Mouse (Mus musculus): Measurements from ENCODE around the gene Slc7a11. TPM values are rescaled to one million over a fixed set of nuclear protein-coding genes. Genes with fewer than 3 reads are reported as not detected.
A peak's percentile ranks its signal among the peaks of the same experiment; 100 is the strongest.

The Slc7a11 gene
- polyA plus RNA-seq, 1 experiment from 2014 or later, result 0.25 TPM

DNA sequence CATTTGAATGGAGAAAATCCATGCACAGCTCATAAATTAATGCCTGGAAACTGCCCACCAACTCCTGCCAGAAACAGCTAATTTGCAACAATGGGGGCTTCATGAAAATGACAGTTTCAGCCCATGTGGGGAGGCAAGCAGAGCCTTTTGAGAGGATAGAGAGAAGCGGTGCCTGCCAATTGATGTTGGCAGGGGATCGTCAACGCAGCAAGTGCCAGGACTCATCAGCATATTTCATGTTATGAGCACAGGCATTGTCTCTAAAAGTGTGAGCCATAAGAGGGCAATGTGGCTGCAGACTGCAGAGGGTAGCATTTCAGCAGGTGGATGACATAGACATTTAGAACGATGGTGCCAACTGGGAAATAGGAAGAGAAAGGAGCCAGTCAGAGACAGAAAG lies 429.0 kb downstream of the Slc7a11 start:
- Histone ChIP-seq H3K4me3 (ENCODE audit: low read length) (no peak overlapping the region), H3K36me3 (ENCODE audit: control insufficient read depth, insufficient read depth) (no peaks in the 10 kb centered on the region), H3K9ac (ENCODE audit: low read length) (no peak overlapping the region), H3K4me2 (ENCODE audit: low read depth, low read length) (no peak overlapping the region), H3K27ac (ENCODE audit: low read length) (no peak overlapping the region), H3K27me3 (ENCODE audit: control insufficient read depth, insufficient read depth, low read length) (no peaks in the 10 kb centered on the region), H3K9me3 (replicated peaks; ENCODE audit: control insufficient read depth, low read length) (no peaks in the 10 kb centered on the region), H3K4me1 (ENCODE audit: control insufficient read depth, insufficient read depth, low read length) (no peaks in the 10 kb centered on the region)
- no peak for ATAC-seq (replicated peaks; ENCODE audit: extremely low read depth, insufficient read depth, low FRiP score)
- WGBS, result 56% methylated on average over 4 of the region's 4 CpGs

DNA sequence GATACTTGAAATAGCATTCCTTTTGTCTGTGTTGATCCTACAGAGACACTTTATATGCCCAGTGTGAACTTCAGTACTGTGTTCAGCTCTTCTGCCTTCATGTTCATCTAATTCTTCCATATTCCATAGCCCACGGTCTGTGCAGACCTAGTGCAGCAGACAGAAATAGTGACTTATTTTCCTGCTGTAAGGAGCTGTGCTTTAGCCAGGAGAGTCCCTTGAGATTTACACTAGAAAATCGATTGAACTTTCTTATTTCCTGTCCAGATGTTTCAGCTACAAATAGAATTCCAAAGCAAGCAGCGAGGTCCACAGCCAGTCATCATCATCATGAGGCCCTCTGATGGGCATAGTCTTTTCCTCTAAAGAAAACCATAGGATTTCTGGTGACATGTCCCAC lies 431.4 kb downstream of the Slc7a11 start:
- no peak for ATAC-seq (replicated peaks; ENCODE audit: extremely low read depth, insufficient read depth, low FRiP score)
- no peak overlapping the region for H3K9ac ChIP-seq (ENCODE audit: low read length)
- WGBS, result 48% methylated on average over 3 of the region's 3 CpGs
- H3K27ac ChIP-seq (ENCODE audit: low read length), result no peak overlapping the region
- H3K9me3 ChIP-seq (replicated peaks; ENCODE audit: control insufficient read depth, low read length), result no peaks in the 10 kb centered on the region
- H3K4me1 ChIP-seq (ENCODE audit: control insufficient read depth, insufficient read depth, low read length), result no peaks in the 10 kb centered on the region
- H3K36me3 ChIP-seq (ENCODE audit: control insufficient read depth, insufficient read depth), result no peaks in the 10 kb centered on the region
- no peak overlapping the region for H3K4me3 ChIP-seq (ENCODE audit: low read length)
- no peak overlapping the region for H3K4me2 ChIP-seq (ENCODE audit: low read depth, low read length)
- H3K27me3 ChIP-seq (ENCODE audit: control insufficient read depth, insufficient read depth, low read length), result no peaks in the 10 kb centered on the region

DNA sequence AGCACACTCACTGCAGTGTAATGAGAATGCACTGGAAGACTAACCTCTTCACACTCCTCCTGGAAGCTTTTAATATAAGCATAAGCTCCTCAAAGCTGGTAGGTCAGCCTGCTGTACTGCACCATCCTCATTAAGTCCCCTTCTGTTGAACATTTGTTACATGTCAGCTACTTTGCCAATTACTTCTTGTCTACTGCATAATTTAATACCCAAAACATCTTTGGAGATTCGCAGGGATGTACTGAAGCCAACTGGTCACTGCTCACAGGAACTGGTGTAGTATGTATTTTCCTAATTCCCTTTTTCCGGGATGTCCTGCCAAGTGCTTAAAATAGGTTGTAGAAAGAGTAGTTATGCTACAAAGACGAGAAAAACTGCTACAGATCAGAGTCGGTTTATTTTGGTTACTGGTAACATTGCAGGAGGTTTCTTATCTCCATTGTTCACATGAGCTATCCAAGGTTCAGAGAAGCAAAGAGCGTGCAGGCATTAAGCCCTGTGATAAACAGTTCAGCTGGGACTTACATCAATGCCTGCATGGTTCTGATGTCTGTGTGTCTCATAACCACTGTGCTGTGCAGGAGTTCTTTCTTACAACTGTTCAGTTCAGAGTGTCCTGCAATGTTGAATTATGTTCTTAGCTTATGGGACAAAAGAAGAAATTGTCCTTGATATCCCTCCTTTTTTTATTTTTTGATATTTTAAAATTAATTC lies 439.3 kb downstream of the Slc7a11 start:
- Histone ChIP-seq H3K27me3 (ENCODE audit: control insufficient read depth, insufficient read depth, low read length) (no peaks in the 10 kb centered on the region), H3K9ac (ENCODE audit: low read length) (no peak overlapping the region), H3K27ac (ENCODE audit: low read length) (peak overlapping the region; percentile 30; the same call in 1 of the 2 replicates), H3K36me3 (ENCODE audit: control insufficient read depth, insufficient read depth) (no peaks in the 10 kb centered on the region), H3K4me3 (ENCODE audit: low read length) (no peak overlapping the region), H3K4me2 (ENCODE audit: low read depth, low read length) (peak overlapping the region; percentile 8; the same call in 1 of the 2 replicates), H3K4me1 (ENCODE audit: control insufficient read depth, insufficient read depth, low read length) (peaks cover 3% of the 10 kb centered on the region; the same call in 1 of the 2 replicates), H3K9me3 (replicated peaks; ENCODE audit: control insufficient read depth, low read length) (no peaks in the 10 kb centered on the region)
- ATAC-seq (replicated peaks; ENCODE audit: extremely low read depth, insufficient read depth, low FRiP score), result peak; percentile 67; the same call in 1 of the 2 replicates
- 20% methylated on average over 5 of the region's 5 CpGs for WGBS

DNA sequence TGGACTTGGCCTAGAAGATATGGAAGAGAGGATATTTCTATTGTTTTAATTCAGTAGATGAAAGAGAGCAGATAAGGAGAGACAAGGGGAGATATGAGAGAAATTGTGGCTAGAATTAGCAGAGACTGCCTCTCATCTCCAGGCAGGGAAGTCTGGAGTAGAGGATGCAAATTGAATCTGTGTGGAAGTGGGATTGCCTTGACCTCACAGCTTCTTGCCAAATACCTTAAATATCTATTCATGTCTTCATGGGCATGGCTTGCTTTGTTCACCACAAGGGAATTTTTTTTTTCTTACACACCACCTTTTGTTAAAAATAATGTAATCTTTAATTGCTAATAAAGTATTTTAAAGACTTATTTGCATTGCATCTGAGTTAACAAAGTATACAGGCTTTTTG lies 441.3 kb downstream of the Slc7a11 start:
- ATAC-seq (replicated peaks; ENCODE audit: extremely low read depth, insufficient read depth, low FRiP score), result no peak
- no peak overlapping the region for H3K9ac ChIP-seq (ENCODE audit: low read length)
- no peaks in the 10 kb centered on the region for H3K36me3 ChIP-seq (ENCODE audit: control insufficient read depth, insufficient read depth)
- no peak overlapping the region for H3K27ac ChIP-seq (ENCODE audit: low read length)
- peaks cover 3% of the 10 kb centered on the region; the same call in 1 of the 2 replicates for H3K4me1 ChIP-seq (ENCODE audit: control insufficient read depth, insufficient read depth, low read length)
- H3K27me3 ChIP-seq (ENCODE audit: control insufficient read depth, insufficient read depth, low read length), result no peaks in the 10 kb centered on the region
- H3K9me3 ChIP-seq (replicated peaks; ENCODE audit: control insufficient read depth, low read length), result no peaks in the 10 kb centered on the region
- no peak overlapping the region for H3K4me3 ChIP-seq (ENCODE audit: low read length)
- no peak overlapping the region for H3K4me2 ChIP-seq (ENCODE audit: low read depth, low read length)

DNA sequence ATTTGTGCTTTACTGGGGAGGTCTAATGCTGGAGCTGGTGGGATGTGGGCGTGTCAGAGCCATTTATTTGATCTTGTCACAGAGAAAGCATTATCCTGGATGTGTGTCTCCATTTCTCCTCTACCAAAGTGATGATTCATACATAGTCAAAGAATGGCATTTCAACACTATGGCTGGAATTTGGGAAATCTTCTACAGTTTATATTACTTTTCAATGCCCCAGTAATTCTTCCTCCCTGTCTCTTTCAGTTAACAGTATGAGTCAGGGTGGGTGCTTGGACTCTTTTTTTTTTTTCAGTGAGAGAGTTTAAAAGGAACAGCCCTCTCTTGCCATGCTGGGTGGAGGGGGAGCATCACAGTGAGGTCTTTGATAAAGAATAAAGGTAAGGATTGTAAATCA lies 441.8 kb downstream of the Slc7a11 start:
- WGBS, result 59% methylated on average over 1 of the region's 1 CpGs
- no peak overlapping the region for H3K9ac ChIP-seq (ENCODE audit: low read length)
- no peak for ATAC-seq (replicated peaks; ENCODE audit: extremely low read depth, insufficient read depth, low FRiP score)

DNA sequence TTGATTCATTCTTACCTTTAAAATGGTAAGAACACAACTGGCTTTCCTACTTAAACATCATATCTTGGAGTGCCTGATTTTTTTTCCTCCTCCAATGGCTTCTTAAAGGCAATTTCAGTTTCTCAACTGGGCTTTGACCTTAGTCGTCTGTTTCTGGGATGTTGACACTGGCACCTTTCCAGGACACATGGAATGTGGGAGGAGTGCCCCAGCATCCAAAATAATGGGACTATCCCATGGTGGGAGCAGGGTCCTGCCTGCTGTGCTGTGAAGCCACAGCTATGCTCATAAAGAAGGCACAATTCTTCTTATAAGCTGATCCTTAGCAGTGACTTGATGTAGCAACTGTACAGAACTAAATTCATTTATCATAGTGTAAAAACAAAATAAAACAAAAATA lies 450.5 kb downstream of the Slc7a11 start:
- no peaks in the 10 kb centered on the region for H3K9me3 ChIP-seq (replicated peaks; ENCODE audit: control insufficient read depth, low read length)
- WGBS, result 12% methylated on average over 1 of the region's 1 CpGs
- no peak overlapping the region for H3K27ac ChIP-seq (ENCODE audit: low read length)
- H3K36me3 ChIP-seq (ENCODE audit: control insufficient read depth, insufficient read depth), result no peaks in the 10 kb centered on the region
- no peak overlapping the region for H3K4me2 ChIP-seq (ENCODE audit: low read depth, low read length)
- H3K9ac ChIP-seq (ENCODE audit: low read length), result no peak overlapping the region
- no peaks in the 10 kb centered on the region for H3K27me3 ChIP-seq (ENCODE audit: control insufficient read depth, insufficient read depth, low read length)
- H3K4me1 ChIP-seq (ENCODE audit: control insufficient read depth, insufficient read depth, low read length), result peaks cover 2% of the 10 kb centered on the region; the same call in 1 of the 2 replicates
- ATAC-seq (replicated peaks; ENCODE audit: extremely low read depth, insufficient read depth, low FRiP score), result no peak
- no peak overlapping the region for H3K4me3 ChIP-seq (ENCODE audit: low read length)

More for the DNA sequence above, 441.8 kb downstream of the Slc7a11 start:
- Histone ChIP-seq H3K9me3 (replicated peaks; ENCODE audit: control insufficient read depth, low read length) (no peaks in the 10 kb centered on the region), H3K4me2 (ENCODE audit: low read depth, low read length) (no peak overlapping the region), H3K4me1 (ENCODE audit: control insufficient read depth, insufficient read depth, low read length) (peaks cover 3% of the 10 kb centered on the region; the same call in 1 of the 2 replicates), H3K27ac (ENCODE audit: low read length) (no peak overlapping the region), H3K4me3 (ENCODE audit: low read length) (no peak overlapping the region), H3K27me3 (ENCODE audit: control insufficient read depth, insufficient read depth, low read length) (no peaks in the 10 kb centered on the region), H3K36me3 (ENCODE audit: control insufficient read depth, insufficient read depth) (no peaks in the 10 kb centered on the region)

DNA sequence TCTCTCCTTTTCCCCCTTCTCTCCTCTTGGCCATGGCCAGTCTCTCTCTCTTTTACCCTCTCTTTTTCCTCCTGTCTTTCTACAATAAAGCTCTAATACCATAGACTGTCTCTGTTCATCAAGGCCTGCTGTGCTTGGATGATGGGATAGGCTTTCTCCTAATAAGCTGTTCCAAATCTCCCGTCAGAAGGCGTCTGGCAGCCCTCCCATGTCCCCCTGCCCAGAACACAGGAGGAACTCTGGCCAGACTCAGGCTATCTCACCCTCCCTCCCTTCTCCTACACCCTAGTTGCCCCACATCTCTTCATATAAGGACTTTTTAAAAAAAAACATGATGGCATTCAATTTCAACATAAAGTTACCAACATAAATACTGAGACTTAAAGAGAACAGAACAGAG lies 456.2 kb downstream of the Slc7a11 start:
- Histone ChIP-seq H3K9ac (ENCODE audit: low read length) (no peak overlapping the region), H3K27ac (ENCODE audit: low read length) (no peak overlapping the region), H3K9me3 (replicated peaks; ENCODE audit: control insufficient read depth, low read length) (no peaks in the 10 kb centered on the region), H3K4me1 (ENCODE audit: control insufficient read depth, insufficient read depth, low read length) (no peaks in the 10 kb centered on the region), H3K4me3 (ENCODE audit: low read length) (no peak overlapping the region), H3K4me2 (ENCODE audit: low read depth, low read length) (no peak overlapping the region), H3K27me3 (ENCODE audit: control insufficient read depth, insufficient read depth, low read length) (no peaks in the 10 kb centered on the region), H3K36me3 (ENCODE audit: control insufficient read depth, insufficient read depth) (no peaks in the 10 kb centered on the region)
- WGBS, result 54% methylated on average over 2 of the region's 2 CpGs
- no peak for ATAC-seq (replicated peaks; ENCODE audit: extremely low read depth, insufficient read depth, low FRiP score)

DNA sequence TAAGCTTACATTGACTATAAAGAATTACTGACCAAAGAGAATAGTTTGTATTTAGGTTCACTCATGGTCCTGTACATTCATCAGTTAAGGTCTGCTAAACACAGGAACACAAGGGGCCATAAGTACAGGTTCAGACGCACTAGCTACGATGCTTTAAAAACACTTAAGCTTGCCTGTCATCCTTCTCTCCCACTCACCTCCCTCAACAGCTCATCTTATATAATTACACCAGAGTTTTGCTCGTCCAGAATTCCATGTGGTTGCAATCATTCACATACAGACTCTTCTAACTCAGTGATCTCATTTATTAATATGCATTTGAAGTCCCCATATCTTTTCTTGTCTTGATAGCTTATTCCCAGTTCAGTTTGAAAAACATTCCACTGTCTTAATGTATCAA lies 458.6 kb downstream of the Slc7a11 start:
- Histone ChIP-seq H3K4me2 (ENCODE audit: low read depth, low read length) (no peak overlapping the region), H3K9me3 (replicated peaks; ENCODE audit: control insufficient read depth, low read length) (no peaks in the 10 kb centered on the region), H3K27me3 (ENCODE audit: control insufficient read depth, insufficient read depth, low read length) (no peaks in the 10 kb centered on the region), H3K36me3 (ENCODE audit: control insufficient read depth, insufficient read depth) (no peaks in the 10 kb centered on the region), H3K27ac (ENCODE audit: low read length) (no peak overlapping the region), H3K9ac (ENCODE audit: low read length) (no peak overlapping the region), H3K4me1 (ENCODE audit: control insufficient read depth, insufficient read depth, low read length) (no peaks in the 10 kb centered on the region), H3K4me3 (ENCODE audit: low read length) (no peak overlapping the region)
- ATAC-seq (replicated peaks; ENCODE audit: extremely low read depth, insufficient read depth, low FRiP score), result no peak
- WGBS, result 41% methylated on average over 3 of the region's 3 CpGs

DNA sequence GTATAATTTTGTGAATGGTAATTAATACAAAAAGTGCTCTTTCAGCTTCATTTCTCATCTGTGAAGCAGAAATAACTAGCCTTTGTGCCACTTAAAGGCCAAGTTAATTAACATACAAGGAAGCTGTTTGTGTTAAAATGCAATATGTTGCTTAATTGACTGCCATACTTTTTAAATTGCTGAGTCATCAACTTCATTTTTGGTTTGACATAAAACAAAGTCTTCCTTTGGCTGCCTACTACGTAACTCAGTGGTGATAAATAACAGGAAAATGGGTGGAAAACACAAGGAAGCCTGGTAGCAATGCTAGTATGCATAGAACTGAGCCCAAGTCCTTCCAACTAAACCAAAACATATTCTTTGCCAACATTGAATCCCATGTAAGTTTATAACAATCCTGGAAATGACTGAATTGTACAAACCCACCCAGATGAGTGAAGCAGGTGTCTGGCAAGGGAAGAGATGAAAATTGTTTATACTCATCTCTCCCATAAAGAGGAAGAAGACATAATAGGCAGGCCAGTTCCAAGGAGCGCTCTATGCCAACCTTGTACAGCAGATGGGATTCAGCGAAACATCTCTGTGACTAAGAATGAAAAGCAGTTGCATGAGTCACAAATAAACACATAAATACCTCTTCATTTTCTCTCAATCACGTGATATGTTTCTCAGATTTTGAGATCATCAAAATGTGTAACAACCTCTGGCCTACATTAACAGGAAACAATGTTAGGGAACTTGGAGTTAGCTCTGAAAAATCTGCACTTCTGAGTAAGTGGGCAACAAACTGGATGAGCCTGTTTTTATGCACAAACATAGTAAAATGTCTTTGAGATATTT lies 459.8 kb downstream of the Slc7a11 start:
- Histone ChIP-seq H3K4me2 (ENCODE audit: low read depth, low read length) (no peak overlapping the region), H3K4me3 (ENCODE audit: low read length) (no peak overlapping the region), H3K9me3 (replicated peaks; ENCODE audit: control insufficient read depth, low read length) (no peaks in the 10 kb centered on the region), H3K36me3 (ENCODE audit: control insufficient read depth, insufficient read depth) (no peaks in the 10 kb centered on the region), H3K9ac (ENCODE audit: low read length) (no peak overlapping the region), H3K4me1 (ENCODE audit: control insufficient read depth, insufficient read depth, low read length) (no peaks in the 10 kb centered on the region), H3K27me3 (ENCODE audit: control insufficient read depth, insufficient read depth, low read length) (no peaks in the 10 kb centered on the region), H3K27ac (ENCODE audit: low read length) (no peak overlapping the region)
- 76% methylated on average over 4 of the region's 4 CpGs for WGBS
- ATAC-seq (replicated peaks; ENCODE audit: extremely low read depth, insufficient read depth, low FRiP score), result no peak
